Mouse (Mus musculus) fibroblast of lung, adult 2 months (primary cell): ENCODE measurements around the gene Ttc28.

Source experiments
- DNase-seq: peaks from one replicate; pipeline ENCODE4 v3.0.0-alpha.2; 2011; ENCODE audit warnings: low read depth

The Ttc28 gene

DNA sequence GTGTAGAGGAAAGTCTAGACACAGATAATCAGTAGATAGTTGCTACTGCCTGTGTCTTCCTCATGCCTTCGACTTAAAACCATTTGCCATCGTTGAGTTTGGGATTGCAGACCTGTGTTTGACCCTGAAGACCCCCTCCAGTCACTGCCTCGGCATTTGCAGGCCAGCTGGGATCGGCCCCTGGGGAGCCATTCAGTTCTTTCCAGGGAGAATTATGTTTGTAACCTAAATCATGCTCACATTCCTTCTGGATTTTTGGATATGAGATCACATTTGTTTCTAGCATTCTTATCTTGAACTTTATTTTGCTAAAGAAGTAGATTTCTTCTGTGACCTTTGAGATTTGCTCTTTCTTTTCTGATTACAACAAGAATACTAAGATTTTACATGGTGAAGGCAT lies 80.5 kb downstream of the Ttc28 start:
- no peak for DNase-seq

DNA sequence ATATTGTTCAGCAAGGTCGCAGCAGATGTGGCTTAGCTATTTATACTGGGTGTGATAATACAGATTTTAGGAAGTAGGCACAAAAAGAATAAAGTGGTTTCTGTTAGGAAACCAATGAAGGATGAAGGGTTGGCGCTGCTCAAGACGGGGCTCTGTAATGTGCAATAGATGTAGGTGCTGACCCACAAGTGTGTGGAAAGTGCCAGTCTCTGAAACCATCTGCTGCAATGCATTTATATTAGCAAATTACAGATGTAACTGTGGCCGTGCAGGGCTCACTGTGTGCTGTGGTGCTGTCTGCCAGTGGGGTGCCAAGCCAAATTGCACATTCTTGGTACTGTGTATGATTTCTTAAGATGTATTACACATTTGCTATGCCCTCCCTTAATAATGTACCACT lies 81.3 kb downstream of the Ttc28 start:
- no peak for DNase-seq

DNA sequence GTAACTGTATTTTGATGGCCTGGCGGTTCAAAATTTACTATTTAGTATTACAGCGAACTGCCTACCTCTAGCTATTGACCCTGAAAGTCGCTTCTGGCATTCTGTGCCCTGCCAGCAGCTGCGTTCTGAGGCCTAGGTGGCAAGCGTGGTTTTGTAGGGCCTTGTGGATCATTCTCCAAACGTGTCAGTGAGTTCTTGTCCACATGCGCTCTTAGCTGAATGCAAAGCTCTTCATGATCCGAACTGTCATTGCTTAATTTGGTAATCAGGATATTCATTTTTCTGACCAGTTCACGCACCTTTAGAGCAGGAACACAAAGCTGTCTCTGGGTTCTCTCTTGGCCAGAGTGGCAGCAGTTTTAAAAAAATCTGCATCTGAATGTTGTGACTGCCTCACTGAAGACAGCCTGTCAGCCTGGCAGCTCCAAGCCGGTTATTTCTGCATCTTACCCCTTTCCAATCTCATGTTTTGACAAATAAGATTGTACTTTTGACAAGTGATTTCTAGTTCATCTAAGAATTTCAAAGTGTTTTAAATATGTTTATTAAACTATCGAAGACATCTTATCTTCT lies 88.0 kb downstream of the Ttc28 start:
- DNase-seq: no peak

DNA sequence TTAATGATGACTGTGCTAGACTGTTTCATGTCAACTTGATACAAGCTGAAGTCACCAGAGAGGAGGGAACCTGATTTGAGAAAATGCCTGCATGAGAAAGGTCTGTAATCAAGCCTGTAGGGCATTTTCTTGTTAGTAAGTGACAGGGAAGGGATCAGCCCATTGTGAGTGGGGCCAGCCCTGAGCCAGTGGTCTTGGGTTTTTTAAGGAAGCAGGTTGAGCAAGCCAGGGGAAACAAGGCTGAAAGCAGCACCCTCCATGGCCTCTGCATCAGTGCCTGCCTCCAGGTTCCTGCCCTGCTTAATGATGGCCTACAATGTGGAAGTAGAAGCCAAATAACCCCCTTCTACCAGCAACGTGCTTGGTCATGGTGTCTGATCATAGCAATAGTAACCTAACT lies 89.0 kb downstream of the Ttc28 start:
- no peak for DNase-seq

DNA sequence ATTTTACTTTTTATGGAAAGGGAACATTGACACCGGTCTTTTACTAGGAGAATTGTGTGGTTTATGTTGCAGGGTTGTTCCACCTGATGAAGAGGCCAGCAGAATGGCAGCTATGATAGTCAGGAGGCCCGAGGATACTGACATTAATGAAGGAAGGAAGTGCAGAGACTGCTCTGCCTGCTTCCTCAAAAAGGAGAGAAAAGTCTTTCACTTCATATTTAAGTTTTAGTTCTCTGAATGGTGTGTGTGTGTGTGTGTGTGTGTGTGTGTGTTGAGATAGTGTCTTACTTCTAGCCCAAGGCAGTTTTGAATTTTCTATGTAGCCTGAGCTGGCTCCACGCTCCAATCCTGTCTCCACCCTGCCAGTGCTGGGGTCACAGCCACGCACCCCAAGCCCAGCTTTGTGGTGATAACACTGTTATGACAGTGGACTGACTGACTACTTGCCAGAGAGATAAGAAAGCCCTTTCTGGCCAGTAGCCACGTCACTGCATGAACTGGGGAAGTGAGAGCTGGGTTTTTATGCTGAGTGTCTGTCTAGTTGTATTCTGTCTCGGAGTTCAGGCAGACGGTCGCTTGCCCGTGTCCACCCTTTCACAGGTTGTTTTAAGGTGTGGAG lies 90.7 kb downstream of the Ttc28 start:
- no peak for DNase-seq

DNA sequence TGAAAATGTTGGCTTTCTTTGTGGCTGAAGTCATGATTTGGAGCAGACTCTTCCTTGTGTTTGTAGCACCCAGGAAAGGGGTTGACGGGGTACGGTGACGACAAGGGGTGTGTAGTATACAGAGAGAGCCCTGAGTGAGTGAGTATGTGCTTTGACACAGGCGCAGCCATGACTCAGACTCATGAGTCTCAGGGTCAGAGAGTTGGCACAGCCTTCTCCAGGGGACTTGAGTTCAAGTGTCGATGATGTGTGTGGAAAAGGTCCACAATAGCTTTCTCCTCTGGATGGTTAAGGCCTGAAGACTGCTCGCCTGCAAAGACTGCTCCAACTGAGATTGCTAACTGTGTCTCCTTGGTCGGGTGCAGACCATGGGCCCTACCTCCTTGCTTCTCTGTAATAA lies 97.1 kb downstream of the Ttc28 start:
- no peak for DNase-seq

DNA sequence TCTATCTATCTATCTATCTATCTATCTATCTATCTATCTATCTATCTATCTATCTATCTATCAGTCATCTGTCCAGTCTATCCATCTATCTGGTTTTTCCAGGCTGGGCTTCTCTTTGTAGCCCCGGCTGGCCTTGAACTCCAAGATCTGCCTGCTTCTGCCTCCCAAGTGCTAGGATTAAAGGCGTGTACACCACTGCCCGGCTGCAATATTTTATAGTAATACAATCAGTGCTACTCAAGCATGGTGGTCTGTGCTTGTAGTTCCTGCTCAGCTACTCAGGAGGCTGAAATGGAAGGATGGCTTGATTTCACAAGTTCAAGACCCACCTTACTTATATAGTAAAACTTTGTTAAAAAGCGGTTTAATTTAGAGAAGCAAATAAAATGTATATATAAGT lies 98.2 kb downstream of the Ttc28 start:
- DNase-seq: no peak

DNA sequence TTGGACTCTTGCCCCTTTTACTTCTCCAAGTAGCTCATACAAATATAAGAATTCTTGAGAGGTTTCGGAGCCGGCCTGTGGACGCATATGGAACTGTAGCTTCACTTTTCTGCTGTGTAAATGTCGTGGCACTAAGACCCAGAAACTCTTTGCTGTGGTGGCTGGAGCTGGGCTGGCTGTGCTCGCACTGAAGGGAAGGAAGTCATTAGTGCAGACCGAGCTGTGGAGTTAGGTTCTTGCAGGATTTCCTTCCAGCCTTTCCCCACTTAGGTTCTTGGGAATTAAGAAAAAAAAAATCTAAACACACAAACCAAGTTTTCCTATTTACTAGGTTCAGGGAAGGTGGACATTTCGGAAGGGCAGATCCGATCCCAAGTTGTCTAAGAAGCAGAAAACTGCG lies 98.9 kb downstream of the Ttc28 start:
- peak; percentile 73 for DNase-seq

DNA sequence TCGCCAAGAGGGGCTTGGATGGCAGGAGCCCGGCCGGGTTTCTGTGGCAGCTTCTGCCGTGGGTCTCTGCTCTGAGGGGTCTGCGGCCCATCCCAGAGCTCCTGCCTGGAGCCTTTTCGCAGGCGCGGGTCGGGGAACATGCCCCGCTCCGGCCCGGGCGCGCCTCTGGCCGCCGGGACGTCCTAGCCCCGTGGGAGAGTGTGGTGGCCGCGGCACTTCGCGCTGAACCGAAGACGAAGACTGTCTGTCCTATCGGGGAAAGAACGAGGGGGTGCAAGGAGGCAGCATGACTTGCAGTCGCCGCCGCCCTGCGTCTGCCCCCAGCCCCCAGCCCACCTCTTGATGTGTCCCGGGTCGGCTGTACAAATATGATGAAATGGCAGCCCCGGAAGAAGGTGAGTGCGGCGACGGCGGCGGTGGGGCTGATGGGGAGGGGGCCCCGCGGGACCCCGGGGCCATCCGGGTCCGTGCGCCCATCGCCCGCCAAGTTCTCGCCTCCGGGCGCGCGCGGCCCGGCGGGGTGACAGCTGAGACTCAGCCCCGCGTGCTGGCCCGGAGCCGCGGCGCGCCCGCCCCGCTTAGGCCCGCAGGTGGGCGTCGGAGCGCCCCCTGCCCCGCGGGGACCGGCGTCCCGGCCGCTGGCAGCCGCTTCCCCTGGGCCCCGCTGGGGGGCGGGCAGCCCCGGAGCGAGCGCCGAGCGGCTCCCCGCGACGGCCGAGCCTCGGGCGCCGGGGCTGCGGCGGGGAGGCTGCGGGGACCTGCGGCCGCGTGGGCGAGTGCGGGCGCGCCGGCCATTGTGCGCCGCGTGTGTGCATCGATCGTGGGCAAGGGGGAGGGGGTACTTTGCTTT lies 99.6 kb downstream of the Ttc28 start:
- DNase-seq: no peak

DNA sequence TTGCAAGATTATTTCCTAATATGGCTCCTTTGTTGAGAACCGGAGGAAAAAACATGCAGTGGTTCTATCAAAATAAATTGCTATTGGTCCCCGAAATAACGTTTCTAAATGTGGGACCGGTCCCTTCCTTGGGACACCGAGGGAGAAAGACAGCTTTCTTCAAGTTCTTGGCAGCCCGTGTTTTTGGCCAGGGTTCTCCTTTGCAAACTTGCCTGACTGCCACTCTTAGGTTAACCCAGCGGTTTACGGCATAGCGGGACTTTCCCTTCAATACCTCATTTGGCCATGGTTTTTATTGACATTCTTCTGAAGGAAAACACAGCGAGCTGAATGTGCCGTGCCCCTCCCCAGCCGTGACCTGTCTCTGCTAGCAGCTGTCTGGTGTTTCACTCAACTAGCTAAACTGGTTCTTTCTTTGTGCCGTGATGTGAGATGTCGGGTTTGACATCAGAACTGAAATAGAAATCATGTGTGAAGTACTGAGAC lies 100.3 kb downstream of the Ttc28 start:
- peak; percentile 43 for DNase-seq

DNA sequence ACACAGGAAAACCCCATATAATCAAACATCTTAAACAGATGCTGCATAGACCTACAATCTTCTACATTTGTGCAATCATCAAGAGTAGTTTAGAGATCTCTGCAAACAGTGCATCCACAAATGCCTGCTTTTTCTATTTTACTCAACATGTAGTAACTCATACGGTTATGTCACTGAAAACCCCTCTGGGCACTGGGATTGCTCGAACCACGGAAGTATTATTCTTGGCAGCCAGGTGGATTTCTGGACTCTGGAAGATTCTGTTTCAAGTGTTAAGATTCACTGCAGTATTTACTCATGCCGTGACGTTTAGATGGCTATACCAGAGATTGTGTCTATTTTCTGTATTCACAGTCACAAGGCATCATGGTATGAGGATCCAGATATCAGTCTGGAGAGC lies 101.0 kb downstream of the Ttc28 start:
- no peak for DNase-seq

DNA sequence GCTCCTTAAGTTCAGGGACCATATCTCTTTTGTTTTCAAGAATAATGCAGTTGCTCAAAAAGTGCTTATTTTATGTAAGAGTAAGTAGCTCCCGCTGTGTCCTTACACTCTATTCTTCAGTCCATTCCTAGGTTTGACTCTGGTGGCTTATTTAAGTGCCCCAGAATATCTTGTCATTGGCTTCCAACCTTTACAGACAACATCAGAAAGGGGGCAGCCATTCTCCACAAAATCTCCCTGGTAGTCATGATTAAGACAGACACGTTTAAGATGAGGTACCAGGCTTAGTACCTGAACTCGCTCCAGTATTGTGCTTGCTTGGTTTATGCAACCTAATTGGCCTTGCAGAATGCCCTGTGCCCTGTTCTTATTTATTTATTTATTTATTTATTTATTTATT lies 102.8 kb downstream of the Ttc28 start:
- no peak for DNase-seq

DNA sequence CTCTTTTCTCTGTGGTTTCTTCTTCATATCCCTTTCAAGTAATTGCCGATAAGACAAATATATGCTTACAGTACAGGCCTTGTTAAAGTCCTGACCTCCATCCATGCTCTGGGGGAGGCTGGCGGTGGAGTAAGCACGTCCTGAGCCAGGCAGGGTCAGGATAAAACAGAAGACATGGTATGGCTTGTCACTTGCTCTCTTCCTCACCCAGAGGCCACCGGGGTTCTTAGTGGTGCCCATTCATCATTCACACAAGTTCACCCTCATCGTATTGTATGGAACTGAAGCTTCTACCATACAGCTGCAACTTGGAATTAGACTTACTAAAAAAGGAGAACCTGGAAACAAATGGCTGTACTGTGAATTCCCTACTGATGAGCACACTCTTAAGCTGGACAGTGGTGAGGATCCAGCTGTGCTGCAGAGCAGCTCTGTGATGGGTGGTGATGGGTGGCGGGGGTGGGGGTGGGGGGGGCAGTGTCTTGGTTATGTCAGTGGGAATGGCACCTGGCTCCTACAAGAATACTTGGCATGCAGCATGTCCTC lies 104.6 kb downstream of the Ttc28 start:
- DNase-seq: no peak

DNA sequence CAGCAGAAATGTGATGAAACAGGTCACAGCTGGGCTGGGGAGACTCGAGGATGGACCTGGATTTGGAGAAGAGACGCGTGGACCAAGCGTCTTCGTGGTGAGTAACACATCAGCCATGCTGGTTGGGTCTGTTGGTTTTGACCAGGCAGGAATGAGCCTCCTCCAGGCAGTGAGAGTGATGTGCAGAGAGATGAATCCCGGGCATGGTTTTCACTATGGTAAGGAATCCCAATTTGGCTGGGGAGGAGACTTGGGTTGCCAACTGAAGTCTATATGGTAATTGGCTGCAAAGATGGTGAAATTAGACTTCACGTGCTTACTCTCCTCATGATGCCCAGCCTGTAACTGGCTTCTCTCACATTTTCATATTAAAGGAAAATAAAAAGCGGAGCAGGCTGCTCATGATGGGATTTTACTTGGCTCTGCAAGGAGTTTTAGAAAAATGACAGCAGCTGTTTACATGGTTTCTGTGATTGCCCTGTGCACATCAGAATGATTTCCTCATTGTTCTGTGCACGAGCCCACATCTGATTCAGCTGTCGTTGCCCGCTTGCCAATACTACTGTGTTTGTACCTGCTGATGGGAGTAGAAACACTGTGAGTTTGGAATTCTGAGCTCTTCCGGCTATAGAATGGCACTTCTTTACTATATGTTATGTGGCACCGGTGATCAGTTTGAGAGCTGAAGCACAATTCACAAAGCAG lies 117.4 kb downstream of the Ttc28 start:
- no peak for DNase-seq

DNA sequence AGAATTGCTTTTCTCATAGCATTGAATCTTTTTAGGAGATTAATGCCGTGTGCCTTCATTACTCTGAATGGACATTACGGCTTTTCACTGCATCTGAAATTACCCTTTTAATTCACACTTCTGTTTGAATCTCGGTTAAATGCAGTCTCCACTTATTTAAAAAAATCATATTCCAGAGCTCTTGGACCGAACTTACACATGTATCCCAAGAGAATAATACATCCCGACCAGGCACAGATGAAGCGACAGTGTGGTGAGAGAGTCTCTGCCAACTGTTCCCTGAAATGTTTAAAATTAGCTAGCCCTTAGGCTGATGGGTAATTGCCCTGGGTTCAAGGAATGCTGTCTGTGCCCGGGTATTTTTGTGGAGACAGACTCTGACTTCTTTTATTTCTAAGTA lies 118.1 kb downstream of the Ttc28 start:
- no peak for DNase-seq

DNA sequence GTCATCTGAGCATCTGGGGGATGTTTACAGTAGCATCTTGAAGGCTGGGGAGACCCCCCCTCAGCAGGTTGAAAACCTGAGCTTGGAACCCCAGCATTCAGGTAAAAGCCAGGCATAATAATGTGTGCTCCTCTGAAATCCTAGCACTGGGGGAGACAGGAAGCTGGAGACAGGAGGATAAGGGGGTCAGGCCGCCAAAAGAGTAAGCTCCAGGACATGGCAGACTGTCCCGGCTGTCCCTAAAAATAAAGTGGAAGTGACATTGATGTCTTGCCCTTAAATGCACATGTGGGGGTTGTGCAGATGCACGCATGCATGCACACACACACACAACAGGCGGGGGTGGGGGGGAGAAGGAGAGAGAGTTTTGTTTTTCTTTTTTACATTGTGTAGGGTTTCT lies 118.7 kb downstream of the Ttc28 start:
- DNase-seq: no peak

DNA sequence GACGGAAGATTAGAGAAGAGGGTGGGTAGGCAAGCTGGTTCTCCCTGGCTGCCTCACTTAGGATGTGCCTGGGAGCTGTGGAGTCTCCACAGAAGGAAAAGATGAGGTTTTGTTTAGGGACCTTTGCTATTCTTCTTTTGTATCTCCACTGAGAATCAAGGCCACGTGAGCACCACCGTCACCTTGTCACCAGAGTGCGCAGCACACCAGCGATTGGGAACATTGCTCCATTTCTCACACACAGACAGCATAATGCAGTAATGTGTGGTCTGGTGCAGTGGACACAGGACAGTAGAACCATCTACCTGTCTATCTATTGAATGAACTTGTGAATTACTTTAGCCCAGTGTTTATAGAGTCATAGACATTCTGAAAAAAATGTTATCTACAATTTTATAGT lies 121.3 kb downstream of the Ttc28 start:
- DNase-seq: no peak

DNA sequence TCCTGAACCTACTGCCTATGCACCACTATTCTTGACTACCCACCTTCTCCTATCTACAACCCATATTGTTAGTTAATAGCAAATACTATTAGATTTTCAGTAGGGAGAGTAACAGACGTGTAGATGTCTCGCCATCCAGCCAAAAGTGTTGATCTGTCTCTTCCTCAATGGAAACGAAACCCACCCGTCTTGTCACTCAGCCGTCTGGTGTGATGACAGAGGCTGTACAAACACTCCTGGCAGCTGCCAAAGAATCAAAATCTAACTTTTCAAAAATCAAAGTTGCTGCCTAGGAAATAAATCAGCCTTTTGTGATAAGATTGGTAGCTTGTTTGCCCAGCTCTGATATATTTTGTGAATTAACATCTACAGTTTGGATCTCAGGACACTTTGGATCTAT lies 123.6 kb downstream of the Ttc28 start:
- DNase-seq: no peak

DNA sequence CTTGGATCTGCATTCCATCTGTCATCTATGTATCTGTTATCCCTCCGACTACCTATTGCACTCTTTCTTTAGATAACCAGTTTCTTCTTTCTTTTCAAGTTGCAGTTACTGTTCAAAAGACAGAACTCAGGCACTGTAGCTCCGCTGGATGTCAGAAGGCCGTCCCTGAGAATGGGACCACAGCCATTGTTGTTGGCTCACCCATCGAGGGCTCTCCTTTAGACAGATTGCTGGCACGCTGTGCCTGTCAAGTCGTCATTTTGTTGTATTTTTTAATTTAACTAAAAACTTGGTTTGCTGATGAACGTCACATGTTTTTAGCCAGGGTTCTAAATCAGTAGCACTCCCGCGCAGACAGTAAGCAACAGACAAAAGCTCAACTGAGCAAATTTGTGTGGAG lies 124.1 kb downstream of the Ttc28 start:
- no peak for DNase-seq

DNA sequence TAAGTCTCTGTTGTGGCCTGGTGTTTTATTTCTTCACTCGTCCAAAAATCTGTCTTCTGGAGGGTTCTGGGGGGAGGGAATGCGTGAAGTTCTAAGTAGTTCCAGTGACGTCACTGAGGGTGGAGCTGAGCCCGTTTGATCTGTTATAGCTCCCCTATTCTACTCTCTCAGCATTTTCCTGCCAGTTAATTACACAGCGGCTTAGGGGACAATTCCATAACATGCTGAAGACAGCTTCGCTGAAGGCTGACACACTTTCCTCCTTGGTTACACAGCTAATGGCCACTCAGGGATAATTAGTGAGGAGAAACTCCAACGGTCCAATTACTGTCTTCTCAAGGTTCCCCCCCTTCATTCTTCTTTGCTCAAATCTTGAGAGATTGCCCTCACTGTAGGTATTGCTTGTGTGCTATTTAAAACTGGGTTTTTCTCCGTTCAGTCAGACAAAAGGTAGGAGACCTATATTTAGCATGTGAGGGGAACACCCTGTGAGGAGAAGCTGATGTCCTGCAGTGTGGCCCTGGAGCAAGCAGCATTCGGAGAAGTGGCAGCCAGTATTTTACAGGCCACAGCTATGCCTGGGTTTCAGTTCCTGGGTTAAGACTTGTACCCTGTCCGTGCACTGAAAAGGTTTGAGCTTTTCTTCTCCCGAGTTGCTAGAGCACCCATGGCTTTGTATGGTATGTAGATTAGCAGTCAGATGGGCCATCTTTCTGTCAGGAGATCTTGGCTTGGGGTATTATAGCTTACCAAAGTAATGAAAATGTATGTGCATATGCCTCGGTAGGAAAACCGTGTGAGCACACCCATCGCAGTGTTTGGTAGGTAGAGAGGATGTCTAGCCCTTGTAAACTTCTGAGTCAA lies 126.9 kb downstream of the Ttc28 start:
- DNase-seq: no peak

DNA sequence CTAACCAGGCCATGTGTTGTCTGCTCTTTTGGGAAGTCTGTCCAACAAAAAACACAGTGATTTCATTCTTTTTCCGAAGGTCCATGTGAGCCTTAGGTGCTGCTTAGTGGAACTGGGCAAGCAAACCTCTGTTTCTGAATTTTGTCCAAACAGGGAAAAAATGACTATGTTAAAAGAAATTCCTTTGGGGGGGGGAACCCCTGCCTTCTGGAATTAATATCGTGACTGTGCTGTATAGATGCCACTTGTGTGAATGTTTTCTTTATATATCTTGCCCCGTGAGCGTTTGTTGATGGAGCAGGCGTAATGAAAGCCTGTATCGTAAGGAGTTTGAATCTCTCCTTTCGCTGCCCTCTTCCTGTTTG lies 127.5 kb downstream of the Ttc28 start:
- peak; percentile 69 for DNase-seq

DNA sequence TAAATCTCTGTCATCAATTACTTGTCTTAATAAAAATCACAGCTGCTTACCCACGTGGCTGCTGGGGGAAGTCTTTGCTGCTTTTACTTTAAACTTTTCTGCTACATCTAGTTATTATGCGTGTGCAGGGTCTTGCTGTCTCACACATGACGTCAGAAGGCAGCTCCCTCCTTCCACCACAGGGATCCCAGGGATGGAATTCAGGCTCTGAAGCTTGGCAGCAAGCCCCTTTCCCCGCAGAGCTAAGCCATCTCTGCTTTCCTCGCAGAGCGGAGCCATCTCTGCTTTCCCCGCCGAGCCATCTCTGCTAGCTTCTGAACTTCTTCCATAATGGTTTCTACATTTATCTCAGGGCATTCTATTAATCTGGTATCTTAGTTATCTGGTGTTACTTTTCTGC lies 128.3 kb downstream of the Ttc28 start:
- DNase-seq: no peak
